Mouse (Mus musculus) liver, postnatal 0 days (tissue): ENCODE results near the gene Trappc10.

Experiments
- CTCF ChIP-seq: sonication (generic); IDR thresholded peaks from 2 replicates; pipeline ENCODE4 v1.5.1; 2016; ENCODE audit warnings: antibody characterized with exemption, low read depth
- EP300 ChIP-seq: IDR thresholded peaks from 2 replicates; pipeline ENCODE4 v1.6.1; 2016; ENCODE audit warnings: antibody characterized with exemption, low read depth, mild to moderate bottlenecking

GRCm38 (mm10) chr10:78182321-78182720, 62.1 kb downstream of the Trappc10 start:
- TF ChIP-seq CTCF (no peak), EP300 (0 out of 2 replicates have a peak, but pooled peaks have one; percentile 19)
